Mouse (Mus musculus) neural tube, embryonic 11.5 days (tissue): Measurements from ENCODE around the gene Polrmt. TPM values are rescaled to one million over a fixed set of nuclear protein-coding genes. Genes with fewer than 3 reads are reported as not detected.

Experiments used
- ATAC-seq: fragments of 200-750 bp; cut with Nextera tagmentation; 2 replicates; pipeline ENCODE4 v1.8.0; 2017; ENCODE audit warnings: moderate number of reproducible peaks, mild to moderate bottlenecking, moderate TSS enrichment, moderate library complexity; ENCODE audit not compliant: insufficient read depth, low FRiP score, low TSS enrichment
- DNase-seq: peaks from one replicate; pipeline ENCODE4 v3.0.0-alpha.2; 2015; ENCODE audit warnings: low spot score
- H3K27ac ChIP-seq: fragments of 300-500 bp; sonication (generic); 2 replicates; pipeline ENCODE4 v1.5.1; 2014; ENCODE audit warnings: low read depth, mild to moderate bottlenecking, low read length
- H3K27me3 ChIP-seq: fragments of 300-500 bp; sonication (generic); 2 replicates; pipeline ENCODE4 v1.6.1; 2014; ENCODE audit warnings: mild to moderate bottlenecking, low read length, mixed read lengths; ENCODE audit not compliant: control insufficient read depth, insufficient read depth
- H3K36me3 ChIP-seq: fragments of 300-500 bp; sonication (generic); 2 replicates; pipeline ENCODE4 v1.6.1; 2014; ENCODE audit warnings: mild to moderate bottlenecking, low read length, moderate library complexity, mixed read lengths; ENCODE audit not compliant: control insufficient read depth, insufficient read depth
- H3K4me1 ChIP-seq: fragments of 300-500 bp; sonication (generic); 2 replicates; pipeline ENCODE4 v1.6.1; 2014; ENCODE audit warnings: low read length, mixed read lengths; ENCODE audit not compliant: control insufficient read depth, insufficient read depth
- H3K4me2 ChIP-seq: fragments of 300-500 bp; sonication (generic); 2 replicates; pipeline ENCODE4 v1.6.1; 2014; ENCODE audit warnings: low read depth, mild to moderate bottlenecking, moderate library complexity
- H3K4me3 ChIP-seq: fragments of 300-500 bp; sonication (generic); 2 replicates; pipeline ENCODE4 v1.5.1; 2014; ENCODE audit warnings: low read depth, low read length
- H3K9ac ChIP-seq: fragments of 300-500 bp; sonication (generic); 2 replicates; pipeline ENCODE4 v1.6.1; 2014; ENCODE audit warnings: mild to moderate bottlenecking, low read length
- H3K9me3 ChIP-seq: fragments of 300-500 bp; sonication (generic); 2 replicates; pipeline ENCODE4 v1.6.1; 2016; ENCODE audit warnings: low read length; ENCODE audit not compliant: control insufficient read depth
- WGBS: fragments of 180-500 bp; shearing (Covaris S2); extraction: QIAGEN DNeasy Blood & Tissue Kit; methylation state at CpG from one replicate; pipeline ENCODE4 v1.1.7; 2014; 5-methylcytosine and 5-hydroxymethylcytosine counted together
- polyA plus RNA-seq: library from polyadenylated mRNA; unstranded; fragments of >200 nt; fragmentation: Nextera tagmentation; extraction: Ambion mirVana; gene quantifications from 2 replicates; pipeline ENCODE4 v1.2.1, GENCODE M21; 2014

Polrmt gene
- polyA plus RNA-seq, 1 experiment from 2014 or later, result 34.1 TPM

DNA sequence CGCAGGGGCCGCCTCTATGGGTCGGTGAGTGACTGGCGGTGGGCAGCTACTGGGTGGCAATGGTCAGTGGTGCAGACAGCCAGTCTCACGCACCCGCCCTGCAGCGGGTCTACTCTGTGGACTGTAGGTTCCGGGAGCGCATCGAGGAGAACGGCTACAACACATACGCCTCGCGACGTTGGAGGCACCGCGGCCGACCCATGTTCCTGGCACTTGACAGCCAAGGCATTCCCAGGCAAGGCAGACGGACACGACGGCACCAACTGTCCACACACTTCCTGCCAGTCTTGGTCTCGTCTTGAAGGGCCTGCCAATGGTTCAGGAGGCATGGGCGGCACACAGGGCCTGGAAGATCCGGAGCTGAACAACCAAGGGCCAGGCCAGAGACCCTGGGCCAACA, 10.3 kb upstream of the Polrmt start:
- H3K9ac ChIP-seq, result no peak overlapping the region
- no peaks in the 10 kb centered on the region for H3K4me1 ChIP-seq
- no peaks in the 10 kb centered on the region for H3K27me3 ChIP-seq
- H3K4me2 ChIP-seq, result no peak overlapping the region
- H3K36me3 ChIP-seq, result peaks cover 21% of the 10 kb centered on the region
- no peak overlapping the region for H3K4me3 ChIP-seq
- H3K9me3 ChIP-seq, result no peaks in the 10 kb centered on the region
- WGBS, result 91% methylated on average over 24 of the region's 24 CpGs
- no peak overlapping the region for H3K27ac ChIP-seq
- DNase-seq, result no peak
- no peak for ATAC-seq

DNA sequence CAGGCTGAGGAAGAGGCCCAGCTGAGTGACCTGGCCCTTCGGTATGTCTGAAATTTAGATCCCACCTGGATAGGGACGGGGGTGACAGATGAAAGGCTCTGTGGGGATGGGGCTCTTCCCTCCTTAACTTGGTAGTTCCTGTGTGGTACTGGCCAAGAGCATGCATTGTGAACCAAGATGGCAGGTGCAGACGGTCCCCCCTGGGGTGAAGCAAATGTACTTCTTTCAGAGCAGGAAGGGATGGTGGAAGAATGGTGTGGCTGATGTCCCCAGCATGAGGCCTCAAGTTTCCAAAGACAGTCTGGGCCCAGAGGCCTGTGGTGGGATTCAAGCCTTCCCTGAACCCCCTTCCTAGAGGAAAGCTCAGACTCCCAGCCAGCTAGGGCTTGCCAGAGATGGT, 9.5 kb upstream of the Polrmt start:
- no peak for DNase-seq
- peaks cover 15% of the 10 kb centered on the region for H3K36me3 ChIP-seq
- no peak overlapping the region for H3K4me2 ChIP-seq
- H3K9ac ChIP-seq, result no peak overlapping the region
- no peaks in the 10 kb centered on the region for H3K27me3 ChIP-seq
- no peaks in the 10 kb centered on the region for H3K9me3 ChIP-seq
- no peak overlapping the region for H3K4me3 ChIP-seq
- H3K4me1 ChIP-seq, result no peaks in the 10 kb centered on the region
- H3K27ac ChIP-seq, result no peak overlapping the region
- no peak for ATAC-seq
- 85% methylated on average over 3 of the region's 3 CpGs for WGBS

- Histone ChIP-seq H3K4me1 (no peaks in the 10 kb centered on the region), H3K9me3 (no peaks in the 10 kb centered on the region), H3K4me3 (peak within 1 kb of the TSS; percentile 31), H3K4me2 (peak within 1 kb of the TSS; percentile 63), H3K27ac (no peak within 1 kb of the TSS), H3K36me3 (peaks cover 14% of the 10 kb centered on the region), H3K9ac (peak within 1 kb of the TSS; percentile 49), H3K27me3 (no peaks in the 10 kb centered on the region)
- DNase-seq (peak; percentile 80), ATAC-seq (peak; percentile 83)
- WGBS, result under 1% methylated on average over 35 of the region's 36 CpGs
Measured at GRCm38 (mm10) chr10:79754856-79755516, 8.6 kb upstream of the Polrmt start, which contains the start of gene Fgf22. TSS of gene Fgf22 (plus strand) at chr10:79755076.

- no peaks in the 10 kb centered on the region for H3K27me3 ChIP-seq
- H3K4me1 ChIP-seq, result peaks cover 3% of the 10 kb centered on the region; the same call in 1 of the 2 replicates
- ATAC-seq, result no peak
- H3K4me3 ChIP-seq, result no peak overlapping the region
- DNase-seq, result no peak
- H3K9me3 ChIP-seq, result no peaks in the 10 kb centered on the region
- no peak overlapping the region for H3K4me2 ChIP-seq
- no peaks in the 10 kb centered on the region; the same call in 1 of the 2 replicates for H3K36me3 ChIP-seq
- H3K27ac ChIP-seq, result no peak overlapping the region
- 74% methylated on average over 6 of the region's 6 CpGs for WGBS
- H3K9ac ChIP-seq, result no peak overlapping the region
Measured at GRCm38 (mm10) chr10:79748496-79748895, 2.1 kb upstream of the Polrmt start.

DNA sequence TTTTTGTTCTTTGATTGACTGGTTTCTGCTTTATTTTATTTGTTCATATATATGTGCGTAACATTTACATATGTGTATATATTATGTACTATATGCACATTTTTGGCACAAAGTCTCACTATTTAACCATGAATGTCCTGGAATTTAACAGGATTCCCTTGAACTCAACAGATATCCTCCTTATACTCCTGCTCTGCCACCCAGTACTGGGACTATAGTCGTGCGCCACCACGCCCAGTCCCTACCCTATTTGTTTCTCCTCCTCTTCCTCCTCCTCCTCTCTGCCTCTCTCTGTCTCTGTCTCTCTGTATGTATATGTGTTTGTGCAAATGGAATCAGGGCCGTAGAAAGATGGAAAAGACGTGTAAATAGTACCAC, 382 bp upstream of the Polrmt start:
- H3K4me2 ChIP-seq, result peak overlapping the region; percentile 60
- no peaks in the 10 kb centered on the region for H3K9me3 ChIP-seq
- H3K36me3 ChIP-seq, result peaks cover 4% of the 10 kb centered on the region
- H3K4me1 ChIP-seq, result peaks cover 3% of the 10 kb centered on the region; the same call in 1 of the 2 replicates
- H3K27ac ChIP-seq, result no peak overlapping the region
- peak; percentile 58 for ATAC-seq
- no peak overlapping the region; the same call in 1 of the 2 replicates for H3K9ac ChIP-seq
- 24% methylated on average over 6 of the region's 6 CpGs for WGBS
- no peak overlapping the region; the same call in 1 of the 2 replicates for H3K4me3 ChIP-seq
- no peak for DNase-seq
- no peaks in the 10 kb centered on the region for H3K27me3 ChIP-seq

GRCm38 (mm10) chr10:79745411-79745810, 970 bp downstream of the Polrmt start:
- Histone ChIP-seq H3K9me3 (no peaks in the 10 kb centered on the region), H3K4me3 (0 out of 2 replicates have a peak overlapping the region, but pooled peaks have one; percentile 60), H3K36me3 (peaks cover 16% of the 10 kb centered on the region), H3K4me2 (peak overlapping the region; percentile 60), H3K27ac (no peak overlapping the region), H3K27me3 (no peaks in the 10 kb centered on the region), H3K4me1 (peaks cover 3% of the 10 kb centered on the region; the same call in 1 of the 2 replicates), H3K9ac (no peak overlapping the region)
- 96% methylated on average over 3 of the region's 3 CpGs for WGBS
- DNase-seq (no peak), ATAC-seq (no peak)

GRCm38 (mm10) chr10:79743650-79744365, 2.6 kb downstream of the Polrmt start:
- WGBS, result 95% methylated on average over 15 of the region's 15 CpGs
- DNase-seq (no peak), ATAC-seq (no peak)
- Histone ChIP-seq H3K4me3 (no peak overlapping the region), H3K36me3 (peaks cover 31% of the 10 kb centered on the region), H3K9me3 (peaks cover 10% of the 10 kb centered on the region; the same call in 1 of the 2 replicates), H3K4me1 (peaks cover 3% of the 10 kb centered on the region; the same call in 1 of the 2 replicates), H3K27ac (no peak overlapping the region), H3K4me2 (no peak overlapping the region), H3K9ac (no peak overlapping the region), H3K27me3 (no peaks in the 10 kb centered on the region)

- H3K9me3 ChIP-seq, result peaks cover 13% of the 10 kb centered on the region; the same call in 1 of the 2 replicates
- no peak overlapping the region for H3K27ac ChIP-seq
- ATAC-seq (no peak), DNase-seq (no peak)
- H3K9ac ChIP-seq, result no peak overlapping the region
- no peak overlapping the region for H3K4me2 ChIP-seq
- no peak overlapping the region for H3K4me3 ChIP-seq
- WGBS, result 90% methylated on average over 11 of the region's 11 CpGs
- H3K27me3 ChIP-seq, result no peaks in the 10 kb centered on the region
- H3K36me3 ChIP-seq, result peaks cover 38% of the 10 kb centered on the region
- peaks cover 3% of the 10 kb centered on the region; the same call in 1 of the 2 replicates for H3K4me1 ChIP-seq
Measured at GRCm38 (mm10) chr10:79743161-79743560, 3.2 kb downstream of the Polrmt start.
